Mouse (Mus musculus) intestine, embryonic 16.5 days (tissue): ENCODE results near the gene Phf21b. TPM values are rescaled to one million over a fixed set of nuclear protein-coding genes. Genes with fewer than 3 reads are reported as not detected.
A peak's percentile ranks its signal among the peaks of the same experiment; 100 is the strongest.

Source experiments
- ATAC-seq: fragments of 200-750 bp; cut with Nextera tagmentation; 2 replicates; pipeline ENCODE4 v1.8.0; 2017; ENCODE audit warnings: moderate TSS enrichment, moderate library complexity
- H3K27ac ChIP-seq: fragments of 300-500 bp; sonication (generic); 2 replicates; pipeline ENCODE4 v1.5.1; 2014; ENCODE audit warnings: mild to moderate bottlenecking, low read length
- H3K27me3 ChIP-seq: fragments of 300-500 bp; sonication (generic); replicated peaks from 2 replicates; pipeline ENCODE4 v1.6.1; 2014; ENCODE audit warnings: low read length, control low read depth, mixed read lengths; ENCODE audit not compliant: control insufficient read depth, insufficient read depth
- H3K36me3 ChIP-seq: fragments of 300-500 bp; sonication (generic); 2 replicates; pipeline ENCODE4 v1.6.1; 2014; ENCODE audit warnings: low read length, control low read depth; ENCODE audit not compliant: control insufficient read depth, insufficient read depth
- H3K4me1 ChIP-seq: fragments of 300-500 bp; sonication (generic); 2 replicates; pipeline ENCODE4 v1.6.1; 2014; ENCODE audit warnings: low read length, control low read depth, mixed read lengths; ENCODE audit not compliant: control insufficient read depth, insufficient read depth
- H3K4me2 ChIP-seq: fragments of 300-500 bp; sonication (generic); 2 replicates; pipeline ENCODE4 v1.6.1; 2014; ENCODE audit warnings: low read depth, low read length, control low read depth
- H3K4me3 ChIP-seq: fragments of 300-500 bp; sonication (generic); 2 replicates; pipeline ENCODE4 v1.5.1; 2014; ENCODE audit warnings: mild to moderate bottlenecking, low read length
- H3K9ac ChIP-seq: fragments of 300-500 bp; sonication (generic); 2 replicates; pipeline ENCODE4 v1.6.1; 2014; ENCODE audit warnings: low read depth, low read length
- H3K9me3 ChIP-seq: fragments of 300-500 bp; sonication (generic); 2 replicates; pipeline ENCODE4 v1.6.1; 2016; ENCODE audit warnings: low read length, control low read depth; ENCODE audit not compliant: control insufficient read depth
- WGBS: fragments of 180-500 bp; shearing (Covaris S2); extraction: QIAGEN DNeasy Blood & Tissue Kit; methylation state at CpG from one replicate; pipeline ENCODE4 v1.1.7; 2014; 5-methylcytosine and 5-hydroxymethylcytosine counted together
- polyA plus RNA-seq: library from polyadenylated mRNA; unstranded; fragments of >200 nt; fragmentation: Nextera tagmentation; extraction: Ambion mirVana; gene quantifications from 2 replicates; pipeline ENCODE4 v1.2.1, GENCODE M21; 2015

Gene Phf21b
- polyA plus RNA-seq, 1 experiment from 2014 or later: 0.43 TPM

GRCm38 (mm10) chr15:84873867-84874266 is 18.0 kb upstream of the Phf21b start:
- ATAC-seq: no peak
- H3K4me1 ChIP-seq: no peaks in the 10 kb centered on the region
- H3K4me2 ChIP-seq: no peak overlapping the region
- no peaks in the 10 kb centered on the region for H3K27me3 ChIP-seq
- H3K4me3 ChIP-seq: no peak overlapping the region
- no peak overlapping the region for H3K27ac ChIP-seq
- WGBS: 81% methylated on average over 4 of the region's 4 CpGs
- no peak overlapping the region for H3K9ac ChIP-seq
- no peaks in the 10 kb centered on the region for H3K9me3 ChIP-seq
- H3K36me3 ChIP-seq: no peaks in the 10 kb centered on the region

- Histone ChIP-seq H3K27ac (no peak overlapping the region), H3K9ac (no peak overlapping the region), H3K9me3 (no peaks in the 10 kb centered on the region), H3K36me3 (no peaks in the 10 kb centered on the region), H3K4me1 (no peaks in the 10 kb centered on the region), H3K27me3 (no peaks in the 10 kb centered on the region), H3K4me3 (no peak overlapping the region), H3K4me2 (no peak overlapping the region)
- no peak for ATAC-seq
- WGBS: 85% methylated on average over 11 of the region's 11 CpGs
These were observed 17.2 kb upstream of the Phf21b start for GRCm38 (mm10) chr15:84873079-84873478.

DNA sequence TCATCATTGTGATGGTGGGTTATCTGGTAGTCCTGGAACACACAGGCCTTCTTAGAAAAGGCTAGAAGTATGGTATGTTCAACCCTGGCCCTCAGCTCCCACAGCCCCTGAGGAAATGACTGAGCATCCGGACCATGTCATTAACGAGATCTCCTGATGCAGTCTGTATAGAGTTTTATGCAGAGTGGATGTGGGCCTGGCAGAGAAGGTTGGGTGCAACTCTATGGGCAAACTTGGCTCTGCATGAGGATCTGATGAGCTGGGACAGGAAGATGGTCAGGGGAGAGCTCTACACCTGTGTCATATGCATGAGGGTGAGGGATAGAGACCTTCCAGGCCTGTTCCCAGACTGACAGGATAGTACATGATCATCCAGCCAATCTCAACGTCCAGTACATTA is 16.0 kb upstream of the Phf21b start:
- Histone ChIP-seq H3K9ac (no peak overlapping the region), H3K4me1 (no peaks in the 10 kb centered on the region), H3K27ac (no peak overlapping the region), H3K9me3 (no peaks in the 10 kb centered on the region), H3K4me3 (no peak overlapping the region), H3K4me2 (no peak overlapping the region), H3K27me3 (no peaks in the 10 kb centered on the region), H3K36me3 (no peaks in the 10 kb centered on the region)
- ATAC-seq: no peak
- 80% methylated on average over 3 of the region's 3 CpGs for WGBS

DNA sequence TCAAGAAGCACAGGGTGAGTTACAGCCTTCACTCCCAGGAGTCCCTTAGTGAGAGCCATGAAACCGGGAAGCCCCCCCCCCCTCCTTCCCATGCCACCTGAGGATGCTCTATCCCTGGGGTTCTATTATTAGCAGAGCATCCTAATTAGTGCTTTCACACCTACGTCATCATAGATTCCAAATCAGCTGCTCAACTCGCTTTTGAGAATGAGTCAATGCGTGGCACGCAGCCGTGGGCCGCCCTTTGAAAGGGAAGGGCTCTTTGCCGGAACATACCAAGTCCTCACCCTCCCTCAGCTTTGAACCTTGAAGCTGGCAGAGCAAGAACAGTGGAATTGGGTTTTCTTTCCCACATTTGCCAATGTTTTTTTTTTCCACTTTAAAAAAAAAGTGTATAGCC is 6.1 kb upstream of the Phf21b start:
- WGBS: 87% methylated on average over 8 of the region's 8 CpGs
- ATAC-seq: no peak
- Histone ChIP-seq H3K27me3 (no peaks in the 10 kb centered on the region), H3K4me3 (no peak overlapping the region), H3K4me1 (peaks cover 10% of the 10 kb centered on the region), H3K27ac (no peak overlapping the region), H3K36me3 (no peaks in the 10 kb centered on the region), H3K9ac (no peak overlapping the region), H3K4me2 (no peak overlapping the region), H3K9me3 (no peaks in the 10 kb centered on the region)

DNA sequence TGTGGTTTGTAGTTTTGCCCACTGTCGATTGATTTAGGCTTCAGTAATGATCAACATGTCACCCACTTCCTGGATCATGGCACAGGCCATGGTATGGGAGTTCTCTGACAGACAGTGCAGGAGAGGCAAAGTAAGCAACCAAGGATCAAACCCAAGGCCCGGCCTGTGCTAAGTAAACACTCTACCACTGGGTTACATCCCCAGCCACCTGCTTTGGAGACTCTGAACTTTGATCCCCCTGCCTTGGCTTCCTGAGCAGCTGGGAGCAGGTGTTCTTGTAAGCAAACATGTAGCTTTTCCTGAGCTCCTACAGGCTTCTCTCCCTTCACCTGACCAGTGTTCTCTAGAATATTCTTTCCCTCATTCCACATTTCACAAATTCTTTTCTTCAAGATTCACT is 1.8 kb upstream of the Phf21b start:
- Histone ChIP-seq H3K4me1 (peaks cover 33% of the 10 kb centered on the region), H3K27me3 (peaks cover 7% of the 10 kb centered on the region; the same call in 1 of the 2 replicates), H3K4me3 (no peak overlapping the region), H3K27ac (peak overlapping the region; percentile 37), H3K4me2 (no peak overlapping the region), H3K9ac (no peak overlapping the region), H3K36me3 (no peaks in the 10 kb centered on the region), H3K9me3 (no peaks in the 10 kb centered on the region)
- peak; percentile 52 for ATAC-seq
- 62% methylated on average over 2 of the region's 2 CpGs for WGBS

DNA sequence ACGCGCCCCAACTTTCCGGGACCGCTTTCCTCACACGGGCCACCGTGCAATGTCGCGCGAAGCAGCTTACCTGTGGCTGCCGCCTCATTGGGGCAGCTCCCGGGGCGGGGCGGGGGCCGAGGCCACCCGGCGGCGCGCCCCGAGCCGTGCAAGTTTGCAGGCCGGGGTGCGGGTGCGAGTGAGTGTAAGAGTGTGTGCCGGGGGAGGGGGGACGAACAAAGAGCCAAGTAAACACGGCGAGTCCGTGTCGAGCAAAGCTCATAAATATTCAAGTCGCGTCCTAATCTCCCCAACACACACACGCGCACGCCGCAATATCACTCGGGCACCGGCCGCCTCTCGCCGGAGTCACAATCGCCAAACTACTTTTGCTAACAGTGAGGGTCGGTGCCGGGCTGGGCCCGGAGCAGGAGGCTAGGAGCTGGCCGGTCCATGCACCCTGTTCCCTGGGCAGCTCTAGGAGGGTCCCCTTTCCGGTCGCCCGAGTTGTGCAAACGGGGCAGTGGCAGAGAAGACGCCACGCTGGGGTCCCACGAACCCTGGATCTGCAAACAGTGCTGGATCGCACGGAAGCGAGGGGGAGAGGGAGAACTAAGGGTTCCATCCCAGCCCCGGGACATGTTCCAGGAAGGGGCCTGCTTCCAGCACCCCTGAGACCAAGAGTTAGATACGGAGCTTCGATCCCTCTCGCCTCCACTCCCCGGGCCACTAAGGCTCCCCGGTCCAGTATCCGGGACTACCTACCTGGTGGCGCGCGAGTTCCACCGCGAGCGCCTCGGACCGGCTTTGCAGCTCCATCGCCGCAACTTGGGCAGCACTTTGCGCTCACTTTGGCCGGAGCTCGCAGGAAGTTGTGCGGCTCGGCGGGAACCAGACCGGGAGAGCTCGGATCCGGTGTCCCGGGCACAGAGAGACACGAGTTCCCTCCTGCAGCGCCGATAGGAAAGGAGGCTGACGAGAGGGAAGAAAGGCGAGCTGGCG is 638 bp downstream of the Phf21b start:
- peak; percentile 19 for ATAC-seq
- Histone ChIP-seq H3K27ac (peak overlapping the region; percentile 76), H3K9me3 (no peaks in the 10 kb centered on the region), H3K4me3 (peak overlapping the region; percentile 77), H3K4me1 (peaks cover 42% of the 10 kb centered on the region), H3K4me2 (peak overlapping the region; percentile 99), H3K36me3 (no peaks in the 10 kb centered on the region), H3K27me3 (peaks cover 7% of the 10 kb centered on the region; the same call in 1 of the 2 replicates), H3K9ac (peak overlapping the region; percentile 80)
- under 1% methylated on average over 88 of the region's 88 CpGs for WGBS

DNA sequence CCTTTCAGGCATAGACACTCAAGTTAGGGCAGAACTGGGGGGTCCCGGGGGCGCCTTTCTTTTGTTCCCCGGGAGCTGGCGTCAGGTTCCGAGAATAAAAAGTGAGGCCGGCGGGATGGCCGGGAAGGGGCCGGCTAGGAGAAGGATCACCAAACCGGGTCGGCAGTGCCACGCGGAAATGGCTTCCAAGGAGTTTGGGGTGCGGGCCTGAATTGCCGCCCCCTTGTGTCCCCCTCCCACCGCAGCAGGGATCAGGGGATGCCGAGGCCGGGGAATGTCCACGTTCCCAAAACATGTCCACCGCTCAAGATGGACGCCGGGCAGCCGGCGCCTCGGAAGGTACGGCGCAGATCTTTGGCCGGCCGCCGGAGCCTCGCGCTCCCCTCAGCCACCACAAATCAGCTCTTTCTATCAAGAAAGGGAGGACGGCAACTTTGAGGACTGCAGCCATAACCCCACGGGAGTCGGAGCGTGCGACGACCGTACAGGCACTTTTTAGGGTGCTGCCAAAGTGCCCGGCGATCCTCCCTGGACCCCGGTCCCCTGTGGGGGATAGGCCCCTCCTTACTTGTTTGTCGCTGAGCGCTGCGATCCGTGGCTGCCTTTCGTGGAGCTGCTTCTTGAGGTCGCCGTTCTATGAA is 1.6 kb downstream of the Phf21b start:
- Histone ChIP-seq H3K36me3 (no peaks in the 10 kb centered on the region), H3K4me3 (peak overlapping the region; percentile 77), H3K9me3 (no peaks in the 10 kb centered on the region), H3K27me3 (peaks cover 7% of the 10 kb centered on the region; the same call in 1 of the 2 replicates), H3K4me1 (peaks cover 45% of the 10 kb centered on the region), H3K4me2 (peak overlapping the region; percentile 99), H3K27ac (no peak overlapping the region), H3K9ac (peak overlapping the region; percentile 80)
- ATAC-seq: no peak
- under 1% methylated on average over 49 of the region's 49 CpGs for WGBS

- ATAC-seq: peak; percentile 43
- Histone ChIP-seq H3K9ac (peak overlapping the region; percentile 80), H3K4me1 (peaks cover 48% of the 10 kb centered on the region), H3K9me3 (no peaks in the 10 kb centered on the region), H3K36me3 (no peaks in the 10 kb centered on the region), H3K27ac (peak overlapping the region; percentile 80), H3K4me2 (peak overlapping the region; percentile 99), H3K4me3 (peak overlapping the region; percentile 77), H3K27me3 (peaks cover 7% of the 10 kb centered on the region; the same call in 1 of the 2 replicates)
- under 1% methylated on average over 78 of the region's 84 CpGs for WGBS
These were observed 2.4 kb downstream of the Phf21b start for GRCm38 (mm10) chr15:84853261-84854137.
